20 mouse cellular contexts compared by ENCODE assay signal in genomic region chr6:54393886-54394285, GRCm38 (mm10). TPM values are rescaled to one million over a fixed set of nuclear protein-coding genes. Genes with fewer than 3 reads are reported as not detected.
DNase-seq lines count a peak whose midpoint lies in the region; ATAC-seq and TF ChIP-seq lines count a peak whose summit lies in the region.
"Had no signal": no experiment of that assay in that cellular context is flagged by ENCODE, and none has a peak within 500 bp of the region (broad histone marks: within the 10 kb centered on the region; RNA-seq: fewer than 3 reads in every experiment).

No protein-coding gene starts in this region.

- no peak overlapping the region for H3K27ac ChIP-seq in kidney, postnatal 0 days
- no peak overlapping the region for H3K27ac ChIP-seq in liver, embryonic 12.5 days
- H3K27ac ChIP-seq: embryonic facial prominence, embryonic 12.5 days; forebrain, embryonic 15.5 days; gastrocnemius, adult 2 months; heart, embryonic 10.5 days; heart, embryonic 15.5 days; hindbrain, embryonic 10.5 days; hindbrain, embryonic 14.5 days had no signal

- H3K36me3 ChIP-seq in kidney, postnatal 0 days (ENCODE audit: insufficient read depth, low read length) = no peaks in the 10 kb centered on the region
- H3K36me3 ChIP-seq in liver, embryonic 12.5 days = no peaks in the 10 kb centered on the region
- H3K36me3 ChIP-seq: embryonic facial prominence, embryonic 12.5 days; forebrain, embryonic 15.5 days; heart, embryonic 10.5 days; heart, embryonic 15.5 days; hindbrain, embryonic 10.5 days had no signal

- no peak overlapping the region for H3K4me3 ChIP-seq in kidney, postnatal 0 days (replicated peaks; ENCODE audit: low read depth, low read length)
- no peak overlapping the region for H3K4me3 ChIP-seq in liver, embryonic 12.5 days
- H3K4me3 ChIP-seq: embryonic facial prominence, embryonic 12.5 days; forebrain, embryonic 15.5 days; gastrocnemius, adult 2 months; heart, embryonic 10.5 days; heart, embryonic 15.5 days; hindbrain, embryonic 10.5 days had no signal

- H3K4me2 ChIP-seq in kidney, postnatal 0 days (ENCODE audit: low read length) = no peak overlapping the region
- H3K4me2 ChIP-seq in liver, embryonic 12.5 days = no peak overlapping the region
- H3K4me2 ChIP-seq: embryonic facial prominence, embryonic 12.5 days; forebrain, embryonic 15.5 days; heart, embryonic 15.5 days; hindbrain, embryonic 14.5 days had no signal

- peak; percentile 82 for DNase-seq in heart, adult 11 months
- DNase-seq in heart, adult 9 months (ENCODE audit: low spot score in 2 of 2) = no peak
- DNase-seq in kidney, postnatal 0 days (ENCODE audit: low spot score) = peak; percentile 76
- no peak for DNase-seq in kidney, postnatal 14 days
- DNase-seq in testis, postnatal 14 days (ENCODE audit: low spot score) = peak; percentile 69
- DNase-seq in testis, postnatal 10 days (ENCODE audit: low spot score) = no peak
- DNase-seq: adrenal gland, postnatal 10 days; cerebellum, adult 11-12 months; cerebellum, adult 9-10 months; cerebellum, postnatal 25 days; gastrocnemius, adult 2 months; gastrocnemius, postnatal 25 days; heart, postnatal 14 days had no signal

- 40% methylated on average over 6 of the region's 6 CpGs for WGBS in kidney, postnatal 0 days
- 63% methylated on average over 6 of the region's 6 CpGs for WGBS in liver, embryonic 12.5 days (ENCODE audit: insufficient replicate concordance)

- ATAC-seq in kidney, postnatal 0 days (replicated peaks; ENCODE audit: low FRiP score, low read depth) = no peak
- no peak for ATAC-seq in liver, embryonic 12.5 days
- ATAC-seq: forebrain, embryonic 15.5 days had no signal

- no peaks in the 10 kb centered on the region for H3K27me3 ChIP-seq in kidney, postnatal 0 days (ENCODE audit: insufficient read depth, low read length)
- no peaks in the 10 kb centered on the region; the same call in 1 of the 2 replicates for H3K27me3 ChIP-seq in liver, embryonic 12.5 days (replicated peaks)
- H3K27me3 ChIP-seq: embryonic facial prominence, embryonic 12.5 days; forebrain, embryonic 15.5 days; heart, embryonic 15.5 days had no signal

- H3K4me1 ChIP-seq in kidney, postnatal 0 days (replicated peaks; ENCODE audit: insufficient read depth, low read length) = no peaks in the 10 kb centered on the region
- H3K4me1 ChIP-seq in liver, embryonic 12.5 days = no peaks in the 10 kb centered on the region
- H3K4me1 ChIP-seq: heart, embryonic 10.5 days had no signal

- no peaks in the 10 kb centered on the region for H3K9me3 ChIP-seq in kidney, postnatal 0 days (replicated peaks; ENCODE audit: low read length)
- H3K9me3 ChIP-seq in liver, embryonic 12.5 days (replicated peaks) = no peaks in the 10 kb centered on the region
- H3K9me3 ChIP-seq: embryonic facial prominence, embryonic 12.5 days; forebrain, embryonic 15.5 days; heart, embryonic 10.5 days; heart, embryonic 15.5 days; hindbrain, embryonic 10.5 days had no signal

- TF ChIP-seq CTCF in kidney, postnatal 0 days (IDR thresholded peaks at IDR 0.05; ENCODE audit: low read depth) = no peak

- H3K9ac ChIP-seq in kidney, postnatal 0 days (ENCODE audit: low read depth, low read length) = no peak overlapping the region
- H3K9ac ChIP-seq in liver, embryonic 12.5 days = no peak overlapping the region
- H3K9ac ChIP-seq: embryonic facial prominence, embryonic 12.5 days; forebrain, embryonic 15.5 days; heart, embryonic 15.5 days; hindbrain, embryonic 14.5 days had no signal

RNA-seq across cellular contexts. Expression of gene Wipf3, which starts 35.5 kb away (rescaled TPM):
- 1.4 and 1.7 TPM in 2 replicates for polyA plus RNA-seq in kidney, postnatal 0 days (2015; fragmentation: Nextera tagmentation; extraction: Ambion mirVana)
- 0.14 and 0.15 TPM in 2 replicates for polyA plus RNA-seq in liver, embryonic 12.5 days (2016; fragmentation: Nextera tagmentation; extraction: Ambion mirVana)

Comparison
In these comparisons a context has a peak if more than half of its experiments do, and no peak if none do; other contexts are left out.
1. DNase-seq: peak in heart, adult 11 months (single experiment), kidney, postnatal 0 days (single experiment) and testis, postnatal 14 days (single experiment); none in heart, adult 9 months (0 of 2), kidney, postnatal 14 days (single experiment) and testis, postnatal 10 days (single experiment).